Comparison of ENCODE assay signal across 29 mouse cellular contexts in the genomic region with DNA sequence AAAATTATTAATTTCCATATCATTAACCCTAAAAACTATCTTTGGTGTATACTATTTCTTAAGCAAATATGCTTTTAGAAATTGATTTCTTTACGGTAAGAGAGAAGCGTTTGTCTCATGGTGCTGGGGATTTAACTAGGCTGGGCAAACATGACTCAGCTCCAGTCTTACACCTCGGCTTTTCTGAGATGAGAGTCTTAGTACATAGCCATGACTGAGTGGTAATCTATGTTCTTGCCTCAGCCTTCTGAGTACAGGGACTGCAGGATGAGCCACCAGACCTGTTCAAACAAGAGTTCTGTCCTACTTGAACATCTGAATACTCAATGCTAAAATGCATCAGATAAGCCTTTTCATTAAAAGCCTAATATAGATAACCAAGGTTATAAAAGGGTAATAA. TPM values are rescaled to one million over a fixed set of nuclear protein-coding genes. Genes with fewer than 3 reads are reported as not detected.
A peak's percentile ranks its signal among the peaks of the same experiment; 100 is the strongest.
DNase-seq lines count a peak whose midpoint lies in the region; ATAC-seq and TF ChIP-seq lines count a peak whose summit lies in the region.
"Had no signal": no experiment of that assay in that cellular context is flagged by ENCODE, and none has a peak within 500 bp of the region (broad histone marks: within the 10 kb centered on the region; RNA-seq: fewer than 3 reads in every experiment).

No protein-coding gene starts in this region.

- H3K9ac ChIP-seq in lung, postnatal 0 days (replicated peaks; ENCODE audit: low read depth), result no peak overlapping the region
- H3K9ac ChIP-seq in liver, embryonic 14.5 days (replicated peaks), result no peak overlapping the region
- H3K9ac ChIP-seq: embryonic facial prominence, embryonic 12.5 days; heart, embryonic 15.5 days; hindbrain, embryonic 14.5 days; limb, embryonic 13.5 days; midbrain, embryonic 12.5 days; neural tube, embryonic 12.5 days had no signal

- no peaks in the 10 kb centered on the region for H3K4me1 ChIP-seq in lung, postnatal 0 days (ENCODE audit: insufficient read depth, low read depth, low read length)
- peaks cover 25 to 34% of the 10 kb centered on the region in 2 experiments for H3K4me1 ChIP-seq in liver, embryonic 14.5 days (replicated peaks; ENCODE audit: control insufficient read depth in 2 of 2, insufficient read depth in 2 of 2, low read length in 1 of 2)
- H3K4me1 ChIP-seq: embryonic facial prominence, embryonic 12.5 days; heart, embryonic 15.5 days; limb, embryonic 13.5 days; midbrain, embryonic 12.5 days; neural tube, embryonic 12.5 days had no signal

- H3K4me3 ChIP-seq in lung, postnatal 0 days (ENCODE audit: low read depth, low read length), result no peak overlapping the region
- no peak overlapping the region for H3K4me3 ChIP-seq in liver, embryonic 14.5 days (ENCODE audit: insufficient read depth in 1 of 2, low read depth in 2 of 2, low read length in 2 of 2)
- H3K4me3 ChIP-seq: embryonic facial prominence, embryonic 12.5 days; heart, embryonic 15.5 days; limb, embryonic 13.5 days; midbrain, embryonic 12.5 days; myocyte; neural tube, embryonic 12.5 days had no signal

- H3K4me2 ChIP-seq in lung, postnatal 0 days (replicated peaks; ENCODE audit: low read depth, low read length), result no peak overlapping the region
- no peak overlapping the region for H3K4me2 ChIP-seq in liver, embryonic 14.5 days (ENCODE audit: low read depth)
- H3K4me2 ChIP-seq: embryonic facial prominence, embryonic 12.5 days; heart, embryonic 15.5 days; hindbrain, embryonic 14.5 days; limb, embryonic 13.5 days; midbrain, embryonic 12.5 days; neural tube, embryonic 12.5 days had no signal

- H3K9me3 ChIP-seq in lung, postnatal 0 days (ENCODE audit: low read length), result no peaks in the 10 kb centered on the region
- H3K9me3 ChIP-seq in liver, embryonic 14.5 days (ENCODE audit: control insufficient read depth, low read length), result no peaks in the 10 kb centered on the region
- H3K9me3 ChIP-seq: embryonic facial prominence, embryonic 12.5 days; heart, embryonic 15.5 days; limb, embryonic 13.5 days; midbrain, embryonic 12.5 days; neural tube, embryonic 12.5 days had no signal

- ATAC-seq in lung, postnatal 0 days, result no peak
- peak; percentile 54; the same call in 1 of the 2 replicates for ATAC-seq in erythroid progenitor cell, adult 5-6 weeks (replicated peaks; ENCODE audit: low FRiP score, poor library complexity, severe bottlenecking)
- ATAC-seq in liver, embryonic 14.5 days (ENCODE audit: insufficient read depth), result peak; percentile 82
- ATAC-seq in megakaryocyte-erythroid progenitor cell, adult 5-6 weeks (replicated peaks; ENCODE audit: low FRiP score, low TSS enrichment, poor library complexity, severe bottlenecking), result peak; percentile 64; the same call in 1 of the 2 replicates
- ATAC-seq: forebrain, embryonic 16.5 days; intestine, postnatal 0 days had no signal

- no peak for TF ChIP-seq EP300 in lung, postnatal 0 days (IDR thresholded peaks at IDR 0.05)
- no peak for TF ChIP-seq EP300 in liver, embryonic 14.5 days (IDR thresholded peaks at IDR 0.05; ENCODE audit: low read depth)

- peak; percentile 19 for DNase-seq in lung, postnatal 0 days (ENCODE audit: low spot score)
- DNase-seq in lung, postnatal 36 days, result no peak
- no peak for DNase-seq in liver, embryonic 14.5 days (ENCODE audit: low read depth in 3 of 3, low spot score in 3 of 3)
- DNase-seq in thymus, postnatal 4 days, result no peak
- DNase-seq in right cerebral cortex, postnatal 36 days (ENCODE audit: low spot score in 2 of 2), result no peak
- no peak for DNase-seq in cerebellum, adult 9-10 months
- DNase-seq: adrenal gland, postnatal 25 days; B cell, adult 2 months; cerebellum, adult 2 months; cerebellum, postnatal 25 days; gastrocnemius, postnatal 10 days; heart, postnatal 36 days; kidney, adult 9 months; kidney, postnatal 10 days; lung, adult 2 months; lung, postnatal 14 days; right cerebral cortex, adult 18-20 months; thymus, adult 2 months had no signal

- no peaks in the 10 kb centered on the region for H3K27me3 ChIP-seq in lung, postnatal 0 days (replicated peaks; ENCODE audit: insufficient read depth, low read length)
- H3K27me3 ChIP-seq in liver, embryonic 14.5 days (ENCODE audit: control insufficient read depth, insufficient read depth, low read length), result no peaks in the 10 kb centered on the region
- H3K27me3 ChIP-seq: embryonic facial prominence, embryonic 12.5 days; heart, embryonic 15.5 days; limb, embryonic 13.5 days; midbrain, embryonic 12.5 days; neural tube, embryonic 12.5 days had no signal

- TF ChIP-seq CTCF in lung, postnatal 0 days (IDR thresholded peaks at IDR 0.05), result no peak
- TF ChIP-seq CTCF in liver, embryonic 14.5 days (IDR thresholded peaks at IDR 0.05; ENCODE audit: low read depth), result no peak

- 60% methylated on average over 3 of the region's 3 CpGs for WGBS in lung, postnatal 0 days
- 47% methylated on average over 3 of the region's 3 CpGs for WGBS in liver, embryonic 14.5 days (ENCODE audit: insufficient replicate concordance)

- no peaks in the 10 kb centered on the region; the same call in 1 of the 2 replicates for H3K36me3 ChIP-seq in lung, postnatal 0 days (ENCODE audit: insufficient read depth, low read length)
- peaks cover 7% of the 10 kb centered on the region for H3K36me3 ChIP-seq in liver, embryonic 14.5 days (replicated peaks; ENCODE audit: control insufficient read depth, insufficient read depth, low read depth)
- H3K36me3 ChIP-seq: midbrain, embryonic 12.5 days; neural tube, embryonic 12.5 days had no signal

- H3K27ac ChIP-seq in lung, postnatal 0 days (ENCODE audit: low read length), result no peak overlapping the region
- no peak overlapping the region for H3K27ac ChIP-seq in liver, embryonic 14.5 days
- H3K27ac ChIP-seq: embryonic facial prominence, embryonic 12.5 days; heart, embryonic 15.5 days; hindbrain, embryonic 14.5 days; limb, embryonic 13.5 days; midbrain, embryonic 12.5 days; neural tube, embryonic 12.5 days had no signal

RNA-seq across cellular contexts. Expression of a gene that starts 24.3 kb away (rescaled TPM):
- polyA plus RNA-seq in lung, postnatal 0 days (2015; fragmentation: Nextera tagmentation; extraction: Ambion mirVana), result 38.2 and 42.0 TPM in 2 replicates
- 256 and 320 TPM in 2 replicates for total RNA-seq in erythroid progenitor cell, adult 5-6 weeks (2015; ENCODE audit: low replicate concordance)
- total RNA-seq in erythroid progenitor cell, adult 5-6 weeks (2017; ENCODE audit: low replicate concordance), result 179 and 231 TPM in 2 replicates
- polyA plus RNA-seq in liver, embryonic 14.5 days (2012; rRNA removed), result 22.7 and 26.6 TPM in 2 replicates
- 64.7 and 72.3 TPM in 2 replicates for polyA plus RNA-seq in liver, embryonic 14.5 days (2014; fragmentation: Nextera tagmentation; extraction: Ambion mirVana)
- total RNA-seq in megakaryocyte-erythroid progenitor cell, adult 5-6 weeks (2014; fragmentation: Nextera tagmentation), result 153 and 199 TPM in 2 replicates
- total RNA-seq in megakaryocyte-erythroid progenitor cell, adult 5-6 weeks (2017), result 175 and 204 TPM in 2 replicates

RNA-seq across cellular contexts. Expression of a gene that starts 56.5 kb away (rescaled TPM):
- 21.7 and 24.4 TPM in 2 replicates for polyA plus RNA-seq in lung, postnatal 0 days (2015; fragmentation: Nextera tagmentation; extraction: Ambion mirVana)
- 13.8 and 19.1 TPM in 2 replicates for total RNA-seq in erythroid progenitor cell, adult 5-6 weeks (2015; ENCODE audit: low replicate concordance)
- 11.8 and 20.7 TPM in 2 replicates for total RNA-seq in erythroid progenitor cell, adult 5-6 weeks (2017; ENCODE audit: low replicate concordance)
- polyA plus RNA-seq in liver, embryonic 14.5 days (2012; rRNA removed), result 5.5 and 10.4 TPM in 2 replicates
- 16.3 and 17.6 TPM in 2 replicates for polyA plus RNA-seq in liver, embryonic 14.5 days (2014; fragmentation: Nextera tagmentation; extraction: Ambion mirVana)
- 28.3 and 35.5 TPM in 2 replicates for total RNA-seq in megakaryocyte-erythroid progenitor cell, adult 5-6 weeks (2014; fragmentation: Nextera tagmentation)
- total RNA-seq in megakaryocyte-erythroid progenitor cell, adult 5-6 weeks (2017), result 48.3 and 54.6 TPM in 2 replicates
